Mouse (Mus musculus): ENCODE measurements around the gene Leng8.
"Not testable (repeated sequence)": the region's sequence is repeated elsewhere in the genome, so short reads cannot be mapped to it uniquely, and the experiment has no call there.

Leng8 gene

DNA sequence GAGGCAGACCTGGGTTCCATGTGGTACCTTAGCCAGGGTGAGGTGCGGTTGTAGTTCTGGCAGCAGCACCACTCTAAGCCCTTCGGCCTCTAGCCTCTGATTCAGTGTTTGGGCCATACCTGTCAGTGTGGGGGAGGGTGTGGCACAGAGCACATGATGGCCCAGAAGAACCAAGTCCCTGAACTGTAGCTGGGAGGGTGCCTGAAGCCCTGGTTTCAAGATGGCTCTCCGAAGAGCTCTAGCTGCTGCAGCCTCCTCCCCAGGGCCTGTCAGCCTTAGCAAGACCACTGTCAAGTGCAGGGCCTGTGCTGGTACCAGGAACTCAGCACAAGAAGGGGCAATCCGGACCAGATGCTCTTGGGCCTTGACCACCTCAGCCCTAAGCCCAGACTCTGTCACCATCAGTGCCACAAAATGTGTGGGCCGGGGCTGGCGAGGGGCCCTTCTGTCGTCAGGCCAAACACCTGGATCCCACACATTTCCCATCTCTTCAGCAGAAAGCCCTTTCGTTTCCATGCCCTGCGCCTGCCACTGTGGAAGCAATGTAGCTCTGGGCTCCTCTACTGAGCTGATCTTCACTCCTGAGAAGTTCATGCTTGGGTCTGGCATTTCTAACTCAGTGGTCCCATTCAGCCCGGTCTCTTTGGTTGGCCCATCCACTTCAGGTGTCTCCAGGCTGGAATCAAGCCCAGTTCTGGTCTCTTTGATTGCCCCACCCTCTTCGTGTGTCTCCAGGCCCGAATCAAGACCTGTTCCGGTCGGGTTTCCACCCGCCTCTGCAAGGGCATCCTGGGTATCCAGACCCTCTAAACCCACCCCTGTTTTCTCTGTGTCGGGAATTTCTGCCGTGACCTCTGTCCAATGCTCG, 11.7 kb downstream of the Leng8 start:
- DNase-seq: no peak

DNA sequence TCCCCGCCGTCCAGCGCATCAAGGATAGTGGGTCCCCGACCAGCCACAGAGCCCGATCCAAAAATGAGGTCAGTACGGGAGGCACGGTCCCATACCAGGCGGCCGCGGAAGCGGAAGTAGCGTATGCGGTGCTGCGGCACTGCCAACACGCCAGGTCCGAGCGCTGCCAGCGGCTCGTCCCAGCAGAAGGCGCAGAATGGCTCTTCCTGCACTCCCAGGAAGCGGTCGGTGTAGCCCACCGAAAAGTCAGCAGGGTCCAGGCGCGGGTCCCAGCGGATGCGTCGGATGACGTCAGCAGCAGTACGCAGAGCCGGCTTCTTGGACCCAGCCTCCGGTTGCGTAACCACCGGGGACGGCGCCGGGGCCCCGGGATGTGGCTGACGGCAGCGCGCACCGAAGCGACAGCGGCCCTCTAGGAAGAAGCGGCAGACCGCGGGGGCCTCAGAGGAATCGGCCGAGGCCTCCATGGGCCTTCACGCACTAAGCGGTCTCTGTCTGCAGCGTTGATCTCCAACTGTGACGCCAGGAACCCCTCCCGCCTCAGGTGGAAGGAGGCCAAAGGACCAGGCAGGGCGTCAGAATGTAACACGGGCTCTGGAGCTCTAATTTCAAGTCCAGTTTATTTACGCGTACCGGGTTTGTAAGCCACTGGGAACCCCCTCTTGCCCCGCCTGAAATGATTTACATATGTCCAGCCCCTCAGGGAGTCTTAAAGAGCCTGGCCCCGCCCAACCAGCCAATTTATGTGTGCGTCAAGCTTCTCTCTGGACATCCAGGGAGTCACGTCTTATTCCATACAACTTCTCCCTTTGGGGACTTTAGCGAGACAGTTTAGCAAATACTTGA, 12.6 kb downstream of the Leng8 start:
- peak; percentile 81 for DNase-seq

DNA sequence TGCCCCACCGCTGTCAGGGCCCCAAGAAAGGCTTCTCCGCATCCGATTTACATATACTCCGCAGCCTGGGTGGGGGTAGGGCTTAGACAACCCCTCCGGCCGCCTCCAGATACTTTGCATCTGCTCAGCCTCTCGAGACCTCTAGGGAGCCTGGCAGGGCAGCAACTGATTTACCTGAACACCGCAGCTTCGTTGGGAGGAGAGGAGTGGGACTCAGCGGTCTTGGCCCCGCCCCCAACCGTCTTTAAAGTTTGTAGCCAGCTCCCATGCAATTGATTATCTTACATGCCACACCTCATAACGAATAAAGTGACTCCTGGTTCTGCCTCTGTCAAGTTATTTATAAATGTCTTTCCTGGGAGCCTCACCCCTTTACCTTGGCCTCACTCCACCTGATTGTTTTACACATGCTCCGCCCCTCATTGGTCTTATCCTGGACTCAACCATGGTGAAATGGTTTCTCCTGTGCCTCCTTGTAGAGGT, 13.3 kb downstream of the Leng8 start, which contains the start of gene Leng9:
Gene Leng9 (minus strand): TSS at position 316 of the 483 bp plus-strand sequence.
- DNase-seq: peak; percentile 62

DNA sequence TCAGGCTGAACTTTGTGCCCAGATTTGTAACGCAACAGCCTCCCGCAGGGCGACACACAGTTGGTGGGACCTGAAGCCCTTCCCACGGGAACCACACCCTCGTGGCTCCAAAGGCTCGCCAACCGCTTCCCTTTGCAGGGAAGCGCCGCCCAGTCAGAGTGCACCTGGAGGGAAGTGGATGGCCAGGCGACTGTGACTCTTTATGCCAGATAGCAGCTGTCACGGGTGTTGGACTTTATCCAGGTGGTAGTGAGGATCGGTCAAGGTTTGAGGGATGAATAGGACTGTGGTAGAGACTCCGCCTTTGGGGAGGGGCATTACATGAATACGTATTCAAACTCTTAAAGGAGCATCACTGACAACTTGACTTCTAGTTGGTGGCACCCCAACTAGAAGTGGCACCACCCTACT, 14.0 kb downstream of the Leng8 start:
- DNase-seq: peak; percentile 55

GRCm38 (mm10) chr7:4151241-4151640, 14.4 kb downstream of the Leng8 start:
- DNase-seq: no peak

DNA sequence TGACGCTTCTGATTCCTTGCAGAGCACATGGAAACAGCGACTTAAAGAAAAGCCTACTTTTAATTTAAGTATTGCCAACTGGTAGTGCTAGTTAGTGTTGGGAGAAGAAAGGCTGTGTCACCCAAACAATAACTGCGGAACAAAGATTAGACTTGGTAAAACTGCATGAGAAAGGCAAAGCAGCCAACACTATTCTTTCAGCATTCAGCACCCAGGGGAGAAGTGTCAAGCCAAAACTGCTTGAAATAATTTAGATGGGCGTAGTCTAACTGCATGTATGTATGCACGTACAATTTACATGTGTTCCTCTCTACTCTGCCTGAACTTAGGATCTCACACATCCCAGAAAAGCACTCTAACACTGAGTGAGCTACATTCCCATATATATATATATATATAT, 17.5 kb downstream of the Leng8 start:
- DNase-seq: no peak

- no peak for DNase-seq
Measured at GRCm38 (mm10) chr7:4154976-4155375, 18.1 kb downstream of the Leng8 start.

DNA sequence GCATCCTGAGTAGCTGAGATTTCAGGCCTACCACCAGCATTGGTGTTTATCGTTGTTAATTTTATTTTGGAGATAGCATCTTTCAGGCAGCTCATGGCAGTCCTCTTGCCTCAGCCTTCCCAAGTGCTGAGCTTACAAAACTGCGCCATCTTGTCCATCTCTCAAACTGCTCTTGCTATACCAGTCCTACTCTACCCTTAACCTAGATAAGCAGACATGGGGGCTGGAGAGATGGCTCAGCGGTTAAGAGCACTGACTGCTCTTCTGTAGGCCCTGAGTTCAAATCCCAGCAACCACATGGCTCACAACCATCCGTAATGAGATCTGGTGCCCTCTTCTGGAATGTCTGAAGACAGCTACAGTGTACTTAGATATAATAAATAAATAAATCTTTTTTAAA, 24.8 kb downstream of the Leng8 start:
- DNase-seq: not testable (repeated sequence)

DNA sequence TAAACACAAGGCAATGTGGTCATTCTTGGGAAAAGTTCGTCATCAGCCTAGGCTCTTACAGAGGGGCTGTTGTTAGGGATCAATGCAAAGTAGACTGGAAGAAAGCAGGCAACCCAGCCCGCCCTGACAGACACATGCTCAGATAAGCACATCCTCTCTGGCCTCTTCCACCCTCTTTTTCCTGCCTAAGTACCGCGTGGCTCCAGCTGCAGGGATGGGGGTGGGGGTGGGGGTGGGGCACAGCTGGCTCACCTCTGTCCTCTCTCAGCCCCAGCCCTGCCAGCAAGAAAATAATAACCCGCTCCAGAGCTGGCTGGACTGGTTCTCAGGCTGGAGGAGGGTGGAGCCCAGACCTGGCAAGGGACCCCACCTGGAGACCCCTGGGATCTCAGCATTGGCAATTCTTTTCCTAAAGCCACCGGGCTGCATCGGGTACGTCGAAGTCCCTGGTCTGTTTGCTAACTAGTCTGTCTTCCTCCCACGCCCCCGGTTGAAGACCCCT, 26.8 kb downstream of the Leng8 start:
- peak; percentile 38 for DNase-seq

DNA sequence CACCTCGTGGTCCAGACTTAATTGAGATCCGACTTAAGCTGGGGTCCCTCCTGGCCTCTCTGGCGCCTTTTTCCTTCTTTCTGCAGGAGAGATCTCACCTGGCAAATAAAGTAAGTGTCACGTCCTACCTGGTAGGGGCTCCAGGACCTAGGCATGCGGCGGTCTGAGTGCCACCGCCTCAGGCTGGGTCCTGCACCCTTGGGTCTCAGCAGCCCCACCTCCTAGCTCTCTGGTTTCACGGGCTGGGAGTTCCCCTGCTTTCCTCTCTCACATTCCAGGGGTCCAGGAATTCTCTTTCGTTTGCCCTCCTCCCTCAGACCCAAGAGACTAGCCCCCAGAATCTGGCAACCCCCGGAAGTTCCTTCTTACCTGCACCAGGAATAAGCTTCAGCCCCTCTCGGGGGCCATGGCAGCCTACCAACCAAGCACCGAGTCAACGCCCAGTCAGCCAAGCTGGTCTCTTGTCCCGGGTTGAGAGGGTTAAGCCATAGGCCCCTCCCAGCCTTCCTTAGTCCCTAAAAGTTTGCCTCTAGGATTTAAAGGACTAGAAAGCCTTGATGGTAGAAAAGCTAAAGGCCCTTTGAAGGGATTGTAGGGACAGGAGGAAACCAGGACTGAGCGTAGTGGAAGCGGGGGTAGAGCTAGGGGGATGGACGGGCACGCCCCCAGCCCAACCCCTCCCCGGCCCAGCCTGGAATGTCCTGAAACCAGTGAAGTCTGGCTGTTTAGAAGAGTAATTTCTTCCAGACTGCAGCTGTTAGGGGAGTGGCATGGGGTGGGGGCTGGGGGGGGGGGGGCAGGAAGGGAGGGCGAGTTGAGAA, 27.5 kb downstream of the Leng8 start, which contains the start of gene Cdc42ep5:
Gene Cdc42ep5 (minus strand): TSS at position 771 of the 821 bp plus-strand sequence.
- DNase-seq: peak; percentile 57

- DNase-seq: no peak
Measured at GRCm38 (mm10) chr7:4165286-4165685, 28.4 kb downstream of the Leng8 start.

DNA sequence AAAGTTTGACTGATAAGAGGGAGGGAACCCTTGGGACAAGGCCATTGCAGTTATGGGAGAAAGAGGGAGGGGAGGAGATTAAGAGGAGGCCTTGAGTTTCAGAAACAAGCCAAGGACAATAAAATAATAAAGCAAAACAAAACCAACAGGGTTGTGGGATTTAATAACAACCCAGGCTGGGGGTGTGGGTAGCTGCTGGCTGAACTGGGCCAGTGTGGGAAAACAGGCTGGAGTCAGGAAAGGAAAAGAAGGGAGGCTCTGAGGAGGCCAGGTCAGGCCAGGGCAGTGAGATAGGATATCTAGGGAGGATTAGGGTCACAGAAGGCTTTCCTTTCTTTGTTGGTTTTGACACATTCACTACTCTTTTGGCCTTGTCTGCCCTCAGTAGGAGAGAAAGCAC, 30.3 kb downstream of the Leng8 start:
- DNase-seq: no peak

GRCm38 (mm10) chr7:4170193-4170938, 33.5 kb downstream of the Leng8 start:
- DNase-seq: no peak

- peak; percentile 23 for DNase-seq
Measured at GRCm38 (mm10) chr7:4178438-4178837, 41.6 kb downstream of the Leng8 start.

Data from liver (tissue).